Mouse (Mus musculus) limb, embryonic 11.5 days (tissue): ENCODE results near the gene Atp11a. TPM values are rescaled to one million over a fixed set of nuclear protein-coding genes. Genes with fewer than 3 reads are reported as not detected.

Experiments used
- ATAC-seq: fragments of 200-750 bp; cut with Nextera tagmentation; 2 replicates; pipeline ENCODE4 v1.8.0; 2017; ENCODE audit warnings: low read depth; ENCODE audit not compliant: insufficient number of reproducible peaks, low FRiP score, low TSS enrichment
- DNase-seq: peaks from one replicate; pipeline ENCODE4 v3.0.0-alpha.2; 2015; ENCODE audit warnings: low spot score
- H3K27ac ChIP-seq: fragments of 300-500 bp; sonication (generic); replicated peaks from 2 replicates; pipeline ENCODE4 v1.5.1; 2014; ENCODE audit warnings: low read depth, mild to moderate bottlenecking, low read length
- H3K27me3 ChIP-seq: fragments of 300-500 bp; sonication (generic); 2 replicates; pipeline ENCODE4 v1.6.1; 2014; ENCODE audit warnings: mild to moderate bottlenecking, low read length, mixed read lengths; ENCODE audit not compliant: control insufficient read depth, insufficient read depth
- H3K36me3 ChIP-seq: fragments of 300-500 bp; sonication (generic); 2 replicates; pipeline ENCODE4 v1.6.1; 2014; ENCODE audit warnings: mild to moderate bottlenecking, low read length, moderate library complexity, mixed read lengths; ENCODE audit not compliant: control insufficient read depth, insufficient read depth
- H3K4me1 ChIP-seq: fragments of 300-500 bp; sonication (generic); 2 replicates; pipeline ENCODE4 v1.6.1; 2014; ENCODE audit warnings: low read length, mixed read lengths; ENCODE audit not compliant: control insufficient read depth, insufficient read depth
- H3K4me2 ChIP-seq: fragments of 300-500 bp; sonication (generic); 2 replicates; pipeline ENCODE4 v1.6.1; 2014; ENCODE audit warnings: low read depth, mild to moderate bottlenecking, moderate library complexity; ENCODE audit not compliant: severe bottlenecking
- H3K4me3 ChIP-seq: fragments of 300-500 bp; sonication (generic); 2 replicates; pipeline ENCODE4 v1.5.1; 2014; ENCODE audit warnings: low read depth, low read length
- H3K9ac ChIP-seq: fragments of 300-500 bp; sonication (generic); 2 replicates; pipeline ENCODE4 v1.6.1; 2014; ENCODE audit warnings: mild to moderate bottlenecking, low read length
- H3K9me3 ChIP-seq: fragments of 300-500 bp; sonication (generic); 2 replicates; pipeline ENCODE4 v1.6.1; 2016; ENCODE audit warnings: low read length; ENCODE audit not compliant: control insufficient read depth
- WGBS: fragments of 180-500 bp; shearing (Covaris S2); extraction: QIAGEN DNeasy Blood & Tissue Kit; methylation state at CpG from one replicate; pipeline ENCODE4 v1.1.7; 2014; 5-methylcytosine and 5-hydroxymethylcytosine counted together
- polyA plus RNA-seq: library from polyadenylated mRNA; unstranded; fragments of >200 nt; fragmentation: Nextera tagmentation; extraction: Ambion mirVana; gene quantifications from 2 replicates; pipeline ENCODE4 v1.2.1, GENCODE M21; 2014

Gene Atp11a
- polyA plus RNA-seq, 1 experiment from 2014 or later: 11.8 TPM

DNA sequence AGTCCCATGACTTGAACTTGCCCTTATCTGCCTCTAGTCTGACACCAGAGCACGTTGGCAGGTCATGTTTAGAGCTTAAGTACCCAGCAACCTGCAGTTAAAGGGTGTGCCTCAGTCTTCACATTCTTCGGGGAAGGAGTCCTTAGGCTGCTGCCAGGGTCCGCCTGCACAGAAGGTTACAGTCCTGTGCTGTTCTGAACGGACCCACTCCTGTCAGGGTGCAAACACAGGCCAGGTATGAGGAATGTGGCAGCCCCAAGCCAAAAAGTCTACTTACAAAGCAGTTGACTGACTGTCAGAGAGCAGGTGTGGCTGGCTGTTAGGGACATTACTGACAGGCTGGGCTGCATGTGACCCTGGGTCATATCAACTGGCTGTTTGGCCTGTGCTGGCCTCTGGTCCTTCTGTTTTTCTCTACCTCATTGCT, 18.1 kb downstream of the Atp11a start:
- no peak overlapping the region for H3K9ac ChIP-seq
- no peaks in the 10 kb centered on the region for H3K27me3 ChIP-seq
- DNase-seq (no peak), ATAC-seq (no peak)
- WGBS: 43% methylated on average over 4 of the region's 4 CpGs
- no peaks in the 10 kb centered on the region for H3K9me3 ChIP-seq
- no peak overlapping the region for H3K4me2 ChIP-seq
- H3K4me1 ChIP-seq: peaks cover 5% of the 10 kb centered on the region; the same call in 1 of the 2 replicates
- no peak overlapping the region for H3K27ac ChIP-seq
- H3K36me3 ChIP-seq: no peaks in the 10 kb centered on the region
- H3K4me3 ChIP-seq: no peak overlapping the region

DNA sequence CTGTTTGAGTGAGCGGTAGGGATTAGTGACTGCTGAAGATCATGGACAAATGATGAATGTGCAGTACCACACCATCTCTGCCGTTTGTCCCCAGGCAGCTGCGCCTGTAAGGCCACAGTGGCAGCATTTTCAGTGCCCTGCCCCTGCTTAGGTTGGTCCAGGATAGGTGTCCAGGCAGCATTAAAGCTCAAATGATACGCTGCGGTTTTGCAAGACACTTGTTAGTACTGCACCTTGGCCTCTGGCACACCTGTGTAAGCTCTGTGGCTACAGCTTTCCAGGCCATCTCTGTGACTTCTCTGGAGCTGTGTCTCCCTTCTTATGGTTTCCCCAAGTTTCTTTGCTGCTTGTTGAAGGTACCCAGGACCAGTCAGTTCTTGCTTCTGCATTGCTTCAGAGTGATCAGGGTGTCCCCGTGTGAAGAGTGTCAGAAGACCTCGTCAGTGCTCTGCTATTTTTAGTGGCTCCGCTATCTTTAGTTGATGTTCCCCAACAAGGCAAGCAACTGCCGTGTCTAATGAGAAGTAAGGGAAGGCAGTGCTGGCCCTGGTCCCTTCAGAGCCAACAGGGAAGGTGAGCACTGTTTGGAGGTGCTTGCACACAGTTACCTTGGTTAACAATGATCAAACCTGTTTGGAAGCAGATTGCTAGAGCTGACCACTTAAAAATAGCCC, 18.6 kb downstream of the Atp11a start:
- Histone ChIP-seq H3K27ac (no peak overlapping the region), H3K4me1 (peaks cover 5% of the 10 kb centered on the region; the same call in 1 of the 2 replicates), H3K27me3 (no peaks in the 10 kb centered on the region), H3K36me3 (no peaks in the 10 kb centered on the region), H3K4me2 (no peak overlapping the region), H3K4me3 (no peak overlapping the region), H3K9me3 (no peaks in the 10 kb centered on the region), H3K9ac (no peak overlapping the region)
- WGBS: 69% methylated on average over 9 of the region's 9 CpGs
- ATAC-seq (no peak), DNase-seq (no peak)

DNA sequence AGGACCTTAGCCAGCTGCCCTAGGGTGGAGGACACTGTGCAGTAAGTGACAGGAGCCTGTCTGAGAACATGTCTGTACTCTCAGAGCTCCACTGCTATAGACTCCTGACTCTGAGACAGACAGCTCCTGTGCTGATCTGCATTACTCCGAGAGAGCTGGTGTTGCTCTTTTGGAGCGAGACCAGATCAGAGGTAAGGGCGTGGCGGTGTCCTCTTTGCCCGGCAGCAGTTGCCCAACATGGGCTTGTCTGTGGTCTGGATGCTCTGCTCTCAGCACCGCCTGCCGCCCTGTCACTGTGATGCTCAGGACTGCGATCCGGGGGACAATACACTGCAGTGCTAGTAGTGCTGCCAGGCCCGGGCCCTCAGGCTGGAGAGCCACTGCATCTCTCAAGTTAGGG, 19.4 kb downstream of the Atp11a start:
- no peak for ATAC-seq
- no peak overlapping the region for H3K9ac ChIP-seq
- 84% methylated on average over 10 of the region's 10 CpGs for WGBS
- no peak for DNase-seq
- no peak overlapping the region for H3K4me3 ChIP-seq
- no peaks in the 10 kb centered on the region for H3K9me3 ChIP-seq
- no peak overlapping the region for H3K27ac ChIP-seq
- H3K36me3 ChIP-seq: no peaks in the 10 kb centered on the region
- peaks cover 5% of the 10 kb centered on the region; the same call in 1 of the 2 replicates for H3K4me1 ChIP-seq
- no peaks in the 10 kb centered on the region for H3K27me3 ChIP-seq
- H3K4me2 ChIP-seq: no peak overlapping the region

DNA sequence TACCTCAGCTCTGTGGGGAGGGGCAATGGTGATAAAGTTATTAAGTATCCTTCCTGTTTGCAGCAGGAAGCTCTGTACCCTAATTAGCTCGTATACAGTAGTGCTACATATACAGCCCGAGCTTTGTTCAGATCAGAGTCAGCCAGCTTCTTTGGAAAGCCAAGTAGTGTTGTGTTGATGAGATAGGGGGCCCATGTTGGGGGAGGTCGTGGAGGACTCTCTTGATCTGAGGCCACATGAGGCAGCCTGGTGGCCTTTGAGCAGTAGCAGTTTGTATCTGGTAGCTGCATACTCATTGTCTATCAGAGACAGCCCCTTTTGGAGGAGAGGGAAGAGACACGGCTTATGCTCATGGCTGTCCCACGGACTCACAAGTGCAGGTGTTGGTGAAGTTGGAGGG, 20.4 kb downstream of the Atp11a start:
- Histone ChIP-seq H3K27ac (no peak overlapping the region), H3K36me3 (no peaks in the 10 kb centered on the region), H3K4me3 (no peak overlapping the region), H3K9ac (no peak overlapping the region), H3K9me3 (no peaks in the 10 kb centered on the region), H3K27me3 (no peaks in the 10 kb centered on the region), H3K4me2 (no peak overlapping the region), H3K4me1 (peaks cover 5% of the 10 kb centered on the region; the same call in 1 of the 2 replicates)
- WGBS: 50% methylated on average over 5 of the region's 5 CpGs
- no peak for DNase-seq
- no peak for ATAC-seq

DNA sequence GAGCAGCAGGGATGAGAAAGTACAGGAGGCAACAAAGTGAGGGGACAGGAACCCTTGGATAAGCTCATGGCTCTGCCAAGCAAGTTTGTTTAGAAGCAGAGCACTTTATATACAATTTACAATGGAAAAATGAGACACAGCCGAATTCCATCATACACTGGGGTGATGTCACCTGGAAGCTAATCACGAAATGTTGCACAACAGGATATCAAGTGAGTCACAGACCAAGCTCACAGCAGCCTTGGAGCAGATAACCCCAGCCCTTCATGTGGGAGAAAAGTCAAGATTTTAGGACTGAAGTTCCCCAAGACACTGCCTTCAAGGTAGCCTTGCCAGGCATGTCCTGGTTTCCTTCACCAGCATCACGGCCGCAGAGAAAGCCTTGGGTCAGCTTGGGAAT, 22.7 kb downstream of the Atp11a start:
- H3K4me2 ChIP-seq: no peak overlapping the region
- H3K27me3 ChIP-seq: no peaks in the 10 kb centered on the region
- H3K27ac ChIP-seq: no peak overlapping the region
- no peaks in the 10 kb centered on the region for H3K36me3 ChIP-seq
- H3K4me1 ChIP-seq: peaks cover 5% of the 10 kb centered on the region; the same call in 1 of the 2 replicates
- ATAC-seq (no peak), DNase-seq (no peak)
- WGBS: 81% methylated on average over 4 of the region's 4 CpGs
- H3K9ac ChIP-seq: no peak overlapping the region
- H3K4me3 ChIP-seq: no peak overlapping the region
- H3K9me3 ChIP-seq: no peaks in the 10 kb centered on the region

DNA sequence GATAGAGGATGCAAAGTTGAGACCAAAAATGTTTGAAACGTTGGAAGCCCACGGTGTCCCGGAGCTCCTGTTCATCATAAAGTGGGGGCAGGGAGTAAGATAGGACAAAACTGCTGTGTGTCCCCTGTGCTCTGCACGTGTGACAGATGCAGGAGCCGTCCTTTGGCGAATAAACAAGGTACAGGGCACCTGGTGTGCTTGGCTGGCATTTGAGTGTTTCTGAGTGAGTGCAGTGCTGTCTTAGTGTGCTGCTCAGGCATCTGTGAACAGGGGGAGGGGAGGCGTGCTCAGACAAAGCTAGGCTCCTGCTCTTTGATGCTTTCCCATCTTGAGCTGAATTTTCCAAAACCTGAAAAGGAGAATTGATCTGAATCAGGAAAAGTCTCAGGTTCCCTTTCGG, 28.7 kb downstream of the Atp11a start:
- DNase-seq (no peak), ATAC-seq (no peak)
- H3K27ac ChIP-seq: no peak overlapping the region
- H3K27me3 ChIP-seq: no peaks in the 10 kb centered on the region
- no peak overlapping the region for H3K4me2 ChIP-seq
- H3K9ac ChIP-seq: no peak overlapping the region
- no peaks in the 10 kb centered on the region for H3K36me3 ChIP-seq
- H3K4me1 ChIP-seq: no peaks in the 10 kb centered on the region
- H3K9me3 ChIP-seq: no peaks in the 10 kb centered on the region
- 68% methylated on average over 8 of the region's 8 CpGs for WGBS
- H3K4me3 ChIP-seq: no peak overlapping the region

DNA sequence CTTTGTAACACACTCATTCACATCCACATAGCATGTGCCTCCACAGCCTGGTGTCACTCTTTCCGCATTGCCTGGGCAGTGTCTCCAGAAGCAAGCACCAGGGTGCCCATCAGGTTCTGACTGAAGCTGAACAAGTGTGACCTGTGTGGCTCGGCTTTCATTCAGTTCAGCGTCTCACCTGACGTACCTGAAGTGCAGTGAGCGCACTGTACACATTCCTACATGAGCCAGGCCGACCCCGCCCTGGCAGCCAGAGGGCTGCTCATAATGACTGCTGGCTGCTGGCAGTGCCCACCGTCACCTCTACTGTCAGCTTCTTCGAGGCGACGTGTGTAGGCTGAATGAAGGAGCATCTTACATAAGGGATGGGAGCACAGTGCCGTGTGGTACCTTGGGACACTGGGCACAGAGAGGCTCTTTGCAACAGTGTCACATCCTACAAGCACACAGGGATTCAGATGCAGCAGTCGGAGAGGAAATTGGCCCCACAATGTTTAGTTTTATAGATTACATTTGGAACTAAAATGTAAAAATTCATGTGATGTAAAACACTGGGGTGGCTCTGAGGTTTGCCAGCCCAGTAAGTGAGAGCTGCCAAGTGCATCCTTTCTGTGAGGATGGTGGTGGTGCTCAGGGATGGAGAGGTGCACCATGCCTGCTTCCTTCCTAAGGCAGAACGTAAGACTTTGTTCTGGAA, 29.6 kb downstream of the Atp11a start:
- H3K4me2 ChIP-seq: no peak overlapping the region
- no peak overlapping the region for H3K27ac ChIP-seq
- no peaks in the 10 kb centered on the region for H3K27me3 ChIP-seq
- WGBS: 85% methylated on average over 14 of the region's 14 CpGs
- H3K36me3 ChIP-seq: no peaks in the 10 kb centered on the region
- no peaks in the 10 kb centered on the region for H3K9me3 ChIP-seq
- no peak for DNase-seq
- no peak overlapping the region for H3K9ac ChIP-seq
- no peak for ATAC-seq
- H3K4me3 ChIP-seq: no peak overlapping the region
- H3K4me1 ChIP-seq: no peaks in the 10 kb centered on the region

DNA sequence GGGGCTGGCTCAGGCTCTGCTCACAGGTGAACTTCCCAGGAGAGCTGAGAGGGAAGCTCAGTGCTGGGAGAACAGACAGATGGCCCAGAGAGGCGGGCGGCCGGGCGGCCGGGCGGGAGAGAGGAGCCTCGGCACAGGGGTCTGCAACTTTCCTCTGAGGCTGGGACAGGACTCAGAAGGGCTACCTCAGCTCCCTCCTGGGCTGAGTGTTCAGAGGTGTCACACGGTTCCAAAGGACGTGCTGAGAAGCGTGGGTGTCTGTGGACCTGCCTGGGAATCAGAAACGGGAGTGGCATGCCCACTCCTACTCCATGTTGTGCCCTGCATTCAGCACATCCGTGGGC, 30.1 kb downstream of the Atp11a start:
- Histone ChIP-seq H3K9me3 (no peaks in the 10 kb centered on the region), H3K27ac (no peak overlapping the region), H3K27me3 (no peaks in the 10 kb centered on the region), H3K4me1 (no peaks in the 10 kb centered on the region), H3K4me3 (no peak overlapping the region), H3K9ac (no peak overlapping the region), H3K4me2 (no peak overlapping the region), H3K36me3 (no peaks in the 10 kb centered on the region)
- no peak for DNase-seq
- ATAC-seq: no peak
- 82% methylated on average over 12 of the region's 12 CpGs for WGBS
